ENCODE assay signal across 22 mouse cellular contexts in genomic region chr3:105797427-105797826, GRCm38 (mm10). TPM values are rescaled to one million over a fixed set of nuclear protein-coding genes. Genes with fewer than 3 reads are reported as not detected.
DNase-seq lines count a peak whose midpoint lies in the region; ATAC-seq and TF ChIP-seq lines count a peak whose summit lies in the region.
"Had no signal": no experiment of that assay in that cellular context is flagged by ENCODE, and none has a peak within 500 bp of the region (broad histone marks: within the 10 kb centered on the region; RNA-seq: fewer than 3 reads in every experiment).

No protein-coding gene starts in this region.

- peak overlapping the region; percentile 40 for H3K4me2 ChIP-seq in liver, embryonic 13.5 days
- H3K4me2 ChIP-seq: embryonic facial prominence, embryonic 13.5 days; hindbrain, embryonic 14.5 days; lung, embryonic 15.5 days; midbrain, embryonic 12.5 days had no signal

- no peak for ATAC-seq in liver, embryonic 13.5 days (ENCODE audit: low read depth)
- no peak for ATAC-seq in megakaryocyte progenitor cell, adult 5-6 weeks (replicated peaks; ENCODE audit: poor library complexity)
- ATAC-seq: forebrain, embryonic 14.5 days had no signal

- DNase-seq in heart, adult 11 months: peak; percentile 59
- DNase-seq in heart, postnatal 4 days: no peak
- DNase-seq in spleen, adult 2 months (ENCODE audit: low read depth in 1 of 2, low spot score in 2 of 2): no peak
- no peak for DNase-seq in spleen, postnatal 14 days (ENCODE audit: low spot score in 2 of 2)
- DNase-seq in liver, embryonic 13.5 days: no peak
- no peak for DNase-seq in right cerebral cortex, postnatal 25 days
- DNase-seq: adrenal gland, adult 8-10 months; cerebellum, adult 2 months; cerebellum, postnatal 25 days; gastrocnemius, postnatal 10 days; heart, adult 18-20 months; kidney, adult 2 months; kidney, postnatal 25 days had no signal

- 54% methylated on average over 2 of the region's 2 CpGs for WGBS in spleen, adult 2 months
- 68% methylated on average over 2 of the region's 2 CpGs for WGBS in liver, embryonic 13.5 days (ENCODE audit: insufficient replicate concordance)

- peaks cover 23% of the 10 kb centered on the region for H3K4me1 ChIP-seq in spleen, adult 2 months (ENCODE audit: control insufficient read depth, insufficient read depth, insufficient read length)
- H3K4me1 ChIP-seq in liver, embryonic 13.5 days (replicated peaks): peaks cover 59% of the 10 kb centered on the region

- H3K4me3 ChIP-seq in spleen, adult 2 months (ENCODE audit: extremely low read depth, insufficient read depth, insufficient read length): no peak overlapping the region
- no peak overlapping the region for H3K4me3 ChIP-seq in liver, embryonic 13.5 days (replicated peaks)
- H3K4me3 ChIP-seq: embryonic facial prominence, embryonic 13.5 days; left cerebral cortex, adult 2 months; lung, embryonic 15.5 days; midbrain, embryonic 12.5 days had no signal

- H3K9ac ChIP-seq in liver, embryonic 13.5 days: peak overlapping the region; percentile 59; the same call in 1 of the 2 replicates
- H3K9ac ChIP-seq: embryonic facial prominence, embryonic 13.5 days; hindbrain, embryonic 14.5 days; lung, embryonic 15.5 days; midbrain, embryonic 12.5 days had no signal

- peak overlapping the region; percentile 34; the same call in 1 of the 2 replicates for H3K27ac ChIP-seq in spleen, adult 2 months (ENCODE audit: insufficient read depth, low read length)
- H3K27ac ChIP-seq in liver, embryonic 13.5 days: peak overlapping the region; percentile 63; the same call in 1 of the 2 replicates
- H3K27ac ChIP-seq: embryonic facial prominence, embryonic 13.5 days; hindbrain, embryonic 14.5 days; left cerebral cortex, adult 2 months; lung, embryonic 15.5 days; macrophage; midbrain, embryonic 12.5 days had no signal

- H3K9me3 ChIP-seq in liver, embryonic 13.5 days (replicated peaks): no peaks in the 10 kb centered on the region
- H3K9me3 ChIP-seq: embryonic facial prominence, embryonic 13.5 days; G1E; lung, embryonic 15.5 days; midbrain, embryonic 12.5 days had no signal

- H3K27me3 ChIP-seq in spleen, adult 2 months (ENCODE audit: control insufficient read depth, insufficient read depth, low read length): no peaks in the 10 kb centered on the region
- no peaks in the 10 kb centered on the region for H3K27me3 ChIP-seq in liver, embryonic 13.5 days
- H3K27me3 ChIP-seq: embryonic facial prominence, embryonic 13.5 days; lung, embryonic 15.5 days; midbrain, embryonic 12.5 days had no signal

- TF ChIP-seq CTCF in spleen, adult 2 months (IDR thresholded peaks at IDR 0.05; ENCODE audit: extremely low read depth, insufficient read depth, insufficient read length, insufficient replicate concordance): no peak

- no peaks in the 10 kb centered on the region for H3K36me3 ChIP-seq in spleen, adult 2 months (ENCODE audit: control insufficient read depth, insufficient read depth, low read length)
- H3K36me3 ChIP-seq in liver, embryonic 13.5 days: no peaks in the 10 kb centered on the region
- H3K36me3 ChIP-seq: embryonic facial prominence, embryonic 13.5 days; lung, embryonic 15.5 days; midbrain, embryonic 12.5 days had no signal

- TF ChIP-seq POLR2A in spleen, adult 2 months (IDR thresholded peaks at IDR 0.05; ENCODE audit: low read depth, low read length): no peak

RNA-seq across cellular contexts. Expression of gene Rap1a, which starts 3.7 kb away (rescaled TPM):
- 100 to 1,000 TPM; 131 to 134 TPM for total RNA-seq in heart, postnatal 4 days (2021)
- polyA plus RNA-seq in spleen, adult 2 months (2012; rRNA removed): 6.5 and 8.0 TPM in 2 replicates
- polyA plus RNA-seq in liver, embryonic 13.5 days (2015; fragmentation: Nextera tagmentation; extraction: Ambion mirVana): 119 and 149 TPM in 2 replicates
- total RNA-seq in megakaryocyte progenitor cell, adult 5-6 weeks (2015): 151 and 181 TPM in 2 replicates
- total RNA-seq in megakaryocyte progenitor cell, adult 5-6 weeks (2017): 128 and 136 TPM in 2 replicates
